Mouse (Mus musculus): Measurements from ENCODE around the gene Ccnt1. TPM values are rescaled to one million over a fixed set of nuclear protein-coding genes. Genes with fewer than 3 reads are reported as not detected.
"Not testable (repeated sequence)": the region's sequence is repeated elsewhere in the genome, so short reads cannot be mapped to it uniquely, and the experiment has no call there.

Gene Ccnt1
- polyA plus RNA-seq, 1 experiment from 2014 or later, result 70.7 TPM

GRCm38 (mm10) chr15:98586141-98586540 lies 15.4 kb upstream of the Ccnt1 start:
- H3K4me1 ChIP-seq (ENCODE audit: control insufficient read depth, insufficient read depth, low read length); H3K36me3 ChIP-seq (ENCODE audit: control insufficient read depth, insufficient read depth, low read length); H3K4me2 ChIP-seq (ENCODE audit: low read depth, low read length); H3K27me3 ChIP-seq (ENCODE audit: control insufficient read depth, insufficient read depth, low read length); H3K27ac ChIP-seq (ENCODE audit: low read depth, low read length); H3K9ac ChIP-seq (replicated peaks; ENCODE audit: low read depth, low read length); H3K4me3 ChIP-seq (ENCODE audit: low read depth, low read length); ATAC-seq (ENCODE audit: low read depth); H3K9me3 ChIP-seq (ENCODE audit: control insufficient read depth, low read length): not testable (repeated sequence)
- 84% methylated on average over 9 of the region's 9 CpGs for WGBS

- 40% methylated on average over 7 of the region's 7 CpGs for WGBS
These were observed 14.7 kb upstream of the Ccnt1 start for GRCm38 (mm10) chr15:98585421-98585820.

GRCm38 (mm10) chr15:98582996-98583395 lies 12.3 kb upstream of the Ccnt1 start:
- no peak for ATAC-seq (ENCODE audit: low read depth)
- Histone ChIP-seq H3K9ac (replicated peaks; ENCODE audit: low read depth, low read length) (no peak overlapping the region), H3K36me3 (ENCODE audit: control insufficient read depth, insufficient read depth, low read length) (no peaks in the 10 kb centered on the region), H3K4me3 (ENCODE audit: low read depth, low read length) (no peak overlapping the region), H3K9me3 (ENCODE audit: control insufficient read depth, low read length) (no peaks in the 10 kb centered on the region), H3K4me2 (ENCODE audit: low read depth, low read length) (no peak overlapping the region), H3K27ac (ENCODE audit: low read depth, low read length) (no peak overlapping the region), H3K27me3 (ENCODE audit: control insufficient read depth, insufficient read depth, low read length) (no peaks in the 10 kb centered on the region), H3K4me1 (ENCODE audit: control insufficient read depth, insufficient read depth, low read length) (no peaks in the 10 kb centered on the region)
- WGBS, result 77% methylated on average over 8 of the region's 8 CpGs

More at GRCm38 (mm10) chr15:98585421-98585820, 14.7 kb upstream of the Ccnt1 start:
- no peaks in the 10 kb centered on the region for H3K4me1 ChIP-seq (ENCODE audit: control insufficient read depth, insufficient read depth, low read length)
- H3K27me3 ChIP-seq (ENCODE audit: control insufficient read depth, insufficient read depth, low read length), result no peaks in the 10 kb centered on the region
- no peak for ATAC-seq (ENCODE audit: low read depth)
- H3K36me3 ChIP-seq (ENCODE audit: control insufficient read depth, insufficient read depth, low read length), result no peaks in the 10 kb centered on the region
- H3K4me2 ChIP-seq (ENCODE audit: low read depth, low read length), result no peak overlapping the region
- no peak overlapping the region for H3K9ac ChIP-seq (replicated peaks; ENCODE audit: low read depth, low read length)
- no peaks in the 10 kb centered on the region for H3K9me3 ChIP-seq (ENCODE audit: control insufficient read depth, low read length)
- H3K27ac ChIP-seq (ENCODE audit: low read depth, low read length), result no peak overlapping the region
- H3K4me3 ChIP-seq (ENCODE audit: low read depth, low read length), result no peak overlapping the region

DNA sequence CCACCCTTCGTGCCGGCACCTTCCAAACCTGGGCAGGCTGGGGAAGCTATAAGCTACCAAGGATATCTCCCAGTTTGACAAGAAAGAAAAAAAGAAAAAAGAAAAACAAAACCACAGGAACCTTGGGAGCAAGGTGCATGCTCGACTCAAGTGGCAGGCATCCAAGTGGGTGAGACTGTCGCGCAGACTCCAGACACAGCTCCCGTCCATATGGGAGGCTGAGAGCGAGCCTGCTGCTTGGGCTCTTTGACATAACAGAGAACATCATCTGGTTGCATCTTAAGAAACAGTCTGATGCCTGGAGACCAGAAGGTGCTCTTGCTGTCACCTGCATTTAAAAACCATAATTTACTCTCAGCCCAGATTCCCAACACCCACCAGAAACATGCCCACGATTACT lies 11.7 kb upstream of the Ccnt1 start:
- Histone ChIP-seq H3K4me2 (ENCODE audit: low read depth, low read length) (no peak overlapping the region), H3K4me3 (ENCODE audit: low read depth, low read length) (no peak overlapping the region), H3K4me1 (ENCODE audit: control insufficient read depth, insufficient read depth, low read length) (no peaks in the 10 kb centered on the region), H3K27ac (ENCODE audit: low read depth, low read length) (no peak overlapping the region), H3K9me3 (ENCODE audit: control insufficient read depth, low read length) (no peaks in the 10 kb centered on the region), H3K36me3 (ENCODE audit: control insufficient read depth, insufficient read depth, low read length) (no peaks in the 10 kb centered on the region), H3K9ac (replicated peaks; ENCODE audit: low read depth, low read length) (no peak overlapping the region), H3K27me3 (ENCODE audit: control insufficient read depth, insufficient read depth, low read length) (no peaks in the 10 kb centered on the region)
- ATAC-seq (ENCODE audit: low read depth), result no peak
- 79% methylated on average over 8 of the region's 8 CpGs for WGBS

GRCm38 (mm10) chr15:98579795-98580464 lies 9.2 kb upstream of the Ccnt1 start:
- no peaks in the 10 kb centered on the region for H3K27me3 ChIP-seq (ENCODE audit: control insufficient read depth, insufficient read depth, low read length)
- 35% methylated on average over 5 of the region's 5 CpGs for WGBS

DNA sequence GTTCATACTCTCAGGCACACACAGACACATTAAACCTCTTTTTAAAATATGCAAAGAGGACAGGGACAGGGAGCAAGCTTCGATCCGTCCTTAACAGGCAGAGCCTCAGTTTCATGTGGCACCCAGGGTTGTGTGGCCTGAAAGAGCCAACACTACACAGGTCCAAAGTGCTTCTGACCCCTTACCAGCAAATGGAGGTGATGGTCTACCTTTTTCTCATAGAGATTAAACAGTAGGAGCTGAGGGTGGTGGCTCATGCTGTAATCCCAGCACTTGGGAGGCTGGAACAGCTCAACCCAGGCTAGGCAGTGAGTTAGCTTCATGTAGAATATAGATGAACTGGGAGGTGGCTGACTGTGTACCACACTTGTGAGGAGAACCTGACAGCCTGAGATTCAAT lies 8.6 kb upstream of the Ccnt1 start:
- 82% methylated on average over 2 of the region's 2 CpGs for WGBS
- H3K27ac ChIP-seq (ENCODE audit: low read depth, low read length), result no peak overlapping the region
- H3K9me3 ChIP-seq (ENCODE audit: control insufficient read depth, low read length), result no peaks in the 10 kb centered on the region
- no peak overlapping the region for H3K9ac ChIP-seq (replicated peaks; ENCODE audit: low read depth, low read length)
- H3K4me1 ChIP-seq (ENCODE audit: control insufficient read depth, insufficient read depth, low read length), result no peaks in the 10 kb centered on the region
- no peak overlapping the region for H3K4me3 ChIP-seq (ENCODE audit: low read depth, low read length)
- ATAC-seq (ENCODE audit: low read depth), result no peak
- H3K36me3 ChIP-seq (ENCODE audit: control insufficient read depth, insufficient read depth, low read length), result no peaks in the 10 kb centered on the region
- no peak overlapping the region for H3K4me2 ChIP-seq (ENCODE audit: low read depth, low read length)
- H3K27me3 ChIP-seq (ENCODE audit: control insufficient read depth, insufficient read depth, low read length), result no peaks in the 10 kb centered on the region

More at GRCm38 (mm10) chr15:98579795-98580464, 9.2 kb upstream of the Ccnt1 start:
- no peaks in the 10 kb centered on the region for H3K4me1 ChIP-seq (ENCODE audit: control insufficient read depth, insufficient read depth, low read length)
- no peak overlapping the region for H3K27ac ChIP-seq (ENCODE audit: low read depth, low read length)
- no peak overlapping the region for H3K4me2 ChIP-seq (ENCODE audit: low read depth, low read length)
- H3K9ac ChIP-seq (replicated peaks; ENCODE audit: low read depth, low read length), result no peak overlapping the region
- H3K9me3 ChIP-seq (ENCODE audit: control insufficient read depth, low read length), result no peaks in the 10 kb centered on the region
- ATAC-seq (ENCODE audit: low read depth), result peak; percentile 85
- no peak overlapping the region for H3K4me3 ChIP-seq (ENCODE audit: low read depth, low read length)
- no peaks in the 10 kb centered on the region for H3K36me3 ChIP-seq (ENCODE audit: control insufficient read depth, insufficient read depth, low read length)

GRCm38 (mm10) chr15:98573293-98573692 lies 2.6 kb upstream of the Ccnt1 start:
- Histone ChIP-seq H3K9ac (replicated peaks; ENCODE audit: low read depth, low read length) (no peak overlapping the region), H3K27me3 (ENCODE audit: control insufficient read depth, insufficient read depth, low read length) (no peaks in the 10 kb centered on the region), H3K4me1 (ENCODE audit: control insufficient read depth, insufficient read depth, low read length) (peaks cover 7% of the 10 kb centered on the region; the same call in 1 of the 2 replicates), H3K36me3 (ENCODE audit: control insufficient read depth, insufficient read depth, low read length) (no peaks in the 10 kb centered on the region), H3K9me3 (ENCODE audit: control insufficient read depth, low read length) (no peaks in the 10 kb centered on the region), H3K27ac (ENCODE audit: low read depth, low read length) (no peak overlapping the region), H3K4me3 (ENCODE audit: low read depth, low read length) (no peak overlapping the region), H3K4me2 (ENCODE audit: low read depth, low read length) (no peak overlapping the region)
- 71% methylated on average over 4 of the region's 4 CpGs for WGBS
- no peak for ATAC-seq (ENCODE audit: low read depth)

DNA sequence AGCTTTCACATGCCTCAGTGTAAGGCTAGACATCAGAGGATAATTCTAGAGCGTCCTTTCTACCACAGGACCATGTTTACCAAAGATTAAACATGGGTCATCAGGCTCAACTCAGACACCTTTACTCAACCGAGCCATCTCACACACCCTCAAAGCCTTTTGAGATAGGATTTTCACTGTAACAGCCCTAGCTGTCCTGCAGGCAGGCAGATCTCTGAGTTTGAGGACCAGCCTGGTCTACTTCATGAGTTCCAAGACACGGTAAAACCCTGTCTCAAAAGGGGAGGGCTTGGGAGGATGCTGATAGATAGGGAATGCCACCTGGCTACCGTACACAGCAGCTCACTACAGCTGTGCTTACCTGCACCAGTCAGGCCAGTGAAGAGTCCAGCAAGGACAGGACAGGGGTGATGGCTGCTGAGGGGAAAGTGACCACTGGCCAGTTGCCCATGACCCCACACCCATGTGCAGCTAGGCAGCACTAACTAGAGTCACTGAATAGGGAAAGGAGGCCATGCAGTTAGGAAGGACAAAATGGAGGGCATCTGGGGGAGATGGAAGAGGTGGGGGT lies 843 bp downstream of the Ccnt1 start:
- no peaks in the 10 kb centered on the region for H3K27me3 ChIP-seq (ENCODE audit: control insufficient read depth, insufficient read depth, low read length)
- 91% methylated on average over 4 of the region's 4 CpGs for WGBS
- no peak overlapping the region for H3K9ac ChIP-seq (replicated peaks; ENCODE audit: low read depth, low read length)
- H3K4me3 ChIP-seq (ENCODE audit: low read depth, low read length), result 0 out of 2 replicates have a peak overlapping the region, but pooled peaks have one; percentile 1
- H3K4me2 ChIP-seq (ENCODE audit: low read depth, low read length), result no peak overlapping the region
- ATAC-seq (ENCODE audit: low read depth), result no peak
- no peaks in the 10 kb centered on the region for H3K36me3 ChIP-seq (ENCODE audit: control insufficient read depth, insufficient read depth, low read length)
- no peak overlapping the region for H3K27ac ChIP-seq (ENCODE audit: low read depth, low read length)
- H3K4me1 ChIP-seq (ENCODE audit: control insufficient read depth, insufficient read depth, low read length), result peaks cover 25% of the 10 kb centered on the region
- no peaks in the 10 kb centered on the region for H3K9me3 ChIP-seq (ENCODE audit: control insufficient read depth, low read length)

DNA sequence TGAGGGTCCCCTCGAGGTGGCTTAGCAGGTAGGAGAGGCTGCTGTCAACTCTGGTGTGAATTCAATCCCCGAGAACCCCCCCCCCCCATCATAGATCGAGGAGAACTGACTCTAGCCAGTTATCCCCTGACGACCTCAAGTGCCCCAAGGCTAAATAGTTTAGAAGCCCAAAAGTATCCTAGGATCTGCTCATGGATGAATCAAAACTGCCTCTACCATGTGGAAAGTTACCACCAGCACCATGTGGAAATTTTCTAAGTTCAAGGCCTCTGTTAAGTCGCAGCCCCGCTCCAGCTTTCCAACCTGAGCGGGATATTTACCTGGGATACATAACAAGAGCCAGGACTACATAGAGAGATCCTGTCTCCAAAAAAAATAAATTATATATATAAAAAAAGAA lies 1.5 kb downstream of the Ccnt1 start:
- 76% methylated on average over 7 of the region's 7 CpGs for WGBS
- Histone ChIP-seq H3K4me1 (ENCODE audit: control insufficient read depth, insufficient read depth, low read length) (peaks cover 26% of the 10 kb centered on the region), H3K9me3 (ENCODE audit: control insufficient read depth, low read length) (no peaks in the 10 kb centered on the region), H3K27me3 (ENCODE audit: control insufficient read depth, insufficient read depth, low read length) (no peaks in the 10 kb centered on the region), H3K4me2 (ENCODE audit: low read depth, low read length) (peak overlapping the region; percentile 67), H3K4me3 (ENCODE audit: low read depth, low read length) (peak overlapping the region; percentile 84; the same call in 1 of the 2 replicates), H3K9ac (replicated peaks; ENCODE audit: low read depth, low read length) (peak overlapping the region; percentile 87), H3K27ac (ENCODE audit: low read depth, low read length) (no peak overlapping the region), H3K36me3 (ENCODE audit: control insufficient read depth, insufficient read depth, low read length) (no peaks in the 10 kb centered on the region)
- ATAC-seq (ENCODE audit: low read depth), result no peak

All from neural tube, embryonic 14.5 days (tissue).